ENCODE assay signal across 23 mouse cellular contexts in the genomic region with DNA sequence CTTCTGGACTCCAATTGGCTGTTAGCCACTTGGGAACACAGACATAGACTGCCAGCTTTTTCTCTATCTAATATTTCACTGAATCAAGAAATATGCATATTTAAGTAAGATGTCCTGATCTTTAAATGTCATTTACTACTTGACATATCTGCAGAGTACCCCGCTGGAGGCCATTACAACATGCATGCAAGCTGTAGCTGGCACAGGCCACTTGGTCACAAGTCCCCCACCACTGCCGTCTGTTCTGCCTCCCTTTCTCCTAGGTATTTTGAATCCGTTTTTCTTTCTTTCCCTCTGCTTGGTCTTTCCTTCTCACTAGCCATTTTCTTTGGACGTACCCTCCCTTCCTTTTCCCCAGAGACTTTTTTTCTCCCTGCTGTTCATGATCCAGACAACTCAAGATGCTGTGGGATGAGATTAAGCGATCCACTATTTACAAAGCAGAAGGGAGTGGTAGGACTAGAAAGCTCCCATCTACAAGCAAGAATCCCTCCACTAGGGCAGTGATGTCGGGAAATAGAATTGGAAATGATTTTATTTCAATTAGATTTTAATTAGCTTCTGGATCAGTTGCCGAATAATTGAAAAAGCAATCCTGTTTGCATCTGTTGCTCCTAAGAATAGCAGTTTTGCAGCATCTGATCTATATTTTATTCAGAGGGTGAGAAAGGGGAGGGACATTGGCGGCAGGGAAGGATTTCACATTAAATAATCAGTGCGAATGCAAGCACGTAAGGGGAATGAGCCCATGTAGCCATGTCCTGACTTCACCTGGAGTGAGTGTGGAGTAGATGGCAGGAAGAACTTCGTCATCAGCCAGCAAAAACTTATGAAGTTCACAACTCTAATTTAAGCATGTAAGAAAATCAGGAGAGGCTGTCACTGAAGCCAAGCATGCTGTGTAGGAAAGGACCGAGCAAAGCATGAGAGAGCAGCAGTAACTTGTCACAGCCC.
DNase-seq lines count a peak whose midpoint lies in the region; ATAC-seq and TF ChIP-seq lines count a peak whose summit lies in the region.
"Had no signal": no experiment of that assay in that cellular context is flagged by ENCODE, and none has a peak within 500 bp of the region (broad histone marks: within the 10 kb centered on the region; RNA-seq: fewer than 3 reads in every experiment).

No protein-coding gene starts in this region.

- DNase-seq in layer of hippocampus, postnatal 14 days (ENCODE audit: low spot score in 2 of 2), result peak; percentile 17 to 45
- DNase-seq in layer of hippocampus, adult 9-10 months (ENCODE audit: low spot score), result no peak
- DNase-seq in brain, embryonic 14.5 days (ENCODE audit: low read depth), result peak; percentile 19
- DNase-seq in frontal cortex, postnatal 36 days (ENCODE audit: low spot score in 2 of 2), result peak; percentile 29 to 50
- no peak for DNase-seq in MN1 (ENCODE audit: low spot score)
- DNase-seq: adrenal gland, postnatal 25 days; gastrocnemius, postnatal 14 days; heart, adult 2 months; kidney, adult 8-10 months; kidney, postnatal 25 days; lung, adult 2 months; lung, postnatal 36 days; thymus, postnatal 4 days had no signal

- H3K4me3 ChIP-seq in forebrain, embryonic 15.5 days, result no peak overlapping the region
- H3K4me3 ChIP-seq in forebrain, embryonic 13.5 days, result no peak overlapping the region
- H3K4me3 ChIP-seq: heart, adult 2 months; heart, embryonic 15.5 days; hindbrain, embryonic 10.5 days; limb, embryonic 10.5 days; neural tube, embryonic 12.5 days had no signal

- H3K9ac ChIP-seq in forebrain, embryonic 15.5 days (replicated peaks), result no peak overlapping the region
- H3K9ac ChIP-seq in forebrain, embryonic 13.5 days, result no peak overlapping the region
- H3K9ac ChIP-seq: heart, embryonic 15.5 days; neural tube, embryonic 12.5 days had no signal

- peak overlapping the region; percentile 32; the same call in 1 of the 2 replicates for H3K27ac ChIP-seq in forebrain, embryonic 15.5 days (replicated peaks)
- H3K27ac ChIP-seq in forebrain, embryonic 13.5 days, result no peak overlapping the region
- H3K27ac ChIP-seq: heart, adult 2 months; heart, embryonic 15.5 days; hindbrain, embryonic 10.5 days; limb, embryonic 10.5 days; neural tube, embryonic 12.5 days had no signal

- H3K9me3 ChIP-seq in forebrain, embryonic 15.5 days, result no peaks in the 10 kb centered on the region
- H3K9me3 ChIP-seq in forebrain, embryonic 13.5 days (replicated peaks), result no peaks in the 10 kb centered on the region
- H3K9me3 ChIP-seq: heart, embryonic 15.5 days; hindbrain, embryonic 10.5 days; limb, embryonic 10.5 days; neural tube, embryonic 12.5 days had no signal

- H3K4me1 ChIP-seq in forebrain, embryonic 15.5 days, result peaks cover 9% of the 10 kb centered on the region
- H3K4me1 ChIP-seq in forebrain, embryonic 13.5 days, result no peaks in the 10 kb centered on the region
- H3K4me1 ChIP-seq: heart, embryonic 15.5 days; hindbrain, embryonic 10.5 days; limb, embryonic 10.5 days; neural tube, embryonic 12.5 days had no signal

- no peak overlapping the region for H3K4me2 ChIP-seq in forebrain, embryonic 15.5 days (replicated peaks)
- no peak overlapping the region for H3K4me2 ChIP-seq in forebrain, embryonic 13.5 days
- H3K4me2 ChIP-seq: heart, embryonic 15.5 days; liver, embryonic 11.5 days; neural tube, embryonic 12.5 days had no signal

- no peak for TF ChIP-seq POLR2A in brain, embryonic 14.5 days (IDR thresholded peaks at IDR 0.05; ENCODE audit: borderline replicate concordance, extremely low read depth, insufficient read depth, insufficient read length, poor library complexity, severe bottlenecking)

- H3K27me3 ChIP-seq in forebrain, embryonic 15.5 days, result no peaks in the 10 kb centered on the region
- no peaks in the 10 kb centered on the region for H3K27me3 ChIP-seq in forebrain, embryonic 13.5 days
- H3K27me3 ChIP-seq: heart, embryonic 15.5 days; neural tube, embryonic 12.5 days had no signal

- 60% methylated on average over 12 of the region's 12 CpGs for WGBS in forebrain, embryonic 15.5 days
- 72% methylated on average over 12 of the region's 12 CpGs for WGBS in forebrain, embryonic 13.5 days

- no peak for TF ChIP-seq CTCF in brain, embryonic 14.5 days (IDR thresholded peaks at IDR 0.05; ENCODE audit: borderline replicate concordance, extremely low read depth, insufficient read depth, insufficient read length)

- H3K36me3 ChIP-seq in forebrain, embryonic 15.5 days, result no peaks in the 10 kb centered on the region
- H3K36me3 ChIP-seq in forebrain, embryonic 13.5 days (ENCODE audit: poor library complexity, severe bottlenecking), result no peaks in the 10 kb centered on the region
- H3K36me3 ChIP-seq: heart, embryonic 15.5 days; hindbrain, embryonic 10.5 days; limb, embryonic 10.5 days; neural tube, embryonic 12.5 days had no signal

- no peak for ATAC-seq in forebrain, embryonic 15.5 days (replicated peaks)
- no peak for ATAC-seq in forebrain, embryonic 13.5 days
- ATAC-seq: activated CD4-positive, CD25-positive, alpha-beta regulatory T cell, adult 4 months; inflammation-experienced regulatory T-cells, adult 6 months; Patski had no signal

Comparison
In these comparisons a context has a peak if more than half of its experiments do, and no peak if none do; other contexts are left out.
1. DNase-seq: peak in layer of hippocampus, postnatal 14 days (2 of 2), brain, embryonic 14.5 days (single experiment) and frontal cortex, postnatal 36 days (2 of 2); none in layer of hippocampus, adult 9-10 months (single experiment) and MN1 (single experiment).